Mouse (Mus musculus): ENCODE results near the gene Hcar1. TPM values are rescaled to one million over a fixed set of nuclear protein-coding genes. Genes with fewer than 3 reads are reported as not detected.

Gene Hcar1
- polyA plus RNA-seq, 2 experiments: 0.08 to 0.10 TPM

DNA sequence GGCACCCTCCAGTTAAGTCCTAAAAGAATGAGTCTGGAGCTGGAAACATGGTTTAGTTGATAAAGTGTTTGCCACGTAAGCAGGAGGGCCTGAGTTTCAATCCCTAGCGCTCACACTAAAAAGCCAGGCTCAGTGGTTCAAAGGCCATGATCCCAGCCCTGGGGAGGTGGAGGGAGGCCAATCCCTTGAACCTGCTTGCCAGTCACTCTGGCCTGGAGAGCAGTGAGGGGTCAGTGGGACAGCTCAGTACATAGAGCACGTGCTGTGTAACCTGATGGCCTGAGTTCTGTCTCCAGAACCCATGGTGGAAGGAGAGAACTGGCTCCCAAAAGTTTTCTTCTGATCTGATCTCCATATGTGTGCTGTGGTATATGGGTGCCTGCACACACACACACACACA, 45.0 kb downstream of the Hcar1 start:
- ATAC-seq (ENCODE audit: insufficient read depth) (no peak), DNase-seq (ENCODE audit: low read depth in 3 of 3, low spot score in 3 of 3) (no peak)
- Histone ChIP-seq H3K4me3 (ENCODE audit: insufficient read depth in 1 of 2, low read depth in 2 of 2, low read length in 2 of 2) (no peak overlapping the region), H3K9me3 (ENCODE audit: control insufficient read depth, low read length) (no peaks in the 10 kb centered on the region), H3K36me3 (replicated peaks; ENCODE audit: control insufficient read depth, insufficient read depth, low read depth) (no peaks in the 10 kb centered on the region), H3K27me3 (ENCODE audit: control insufficient read depth, insufficient read depth, low read length) (no peaks in the 10 kb centered on the region), H3K9ac (replicated peaks) (no peak overlapping the region), H3K4me2 (ENCODE audit: low read depth) (no peak overlapping the region), H3K4me1 (replicated peaks; ENCODE audit: control insufficient read depth in 2 of 2, insufficient read depth in 2 of 2, low read length in 1 of 2) (no peaks in the 10 kb centered on the region), H3K27ac (no peak overlapping the region)
- no peak for TF ChIP-seq CTCF (IDR thresholded peaks at IDR 0.05; ENCODE audit: low read depth)
- 61% methylated on average over 3 of the region's 3 CpGs for WGBS (ENCODE audit: insufficient replicate concordance)

DNA sequence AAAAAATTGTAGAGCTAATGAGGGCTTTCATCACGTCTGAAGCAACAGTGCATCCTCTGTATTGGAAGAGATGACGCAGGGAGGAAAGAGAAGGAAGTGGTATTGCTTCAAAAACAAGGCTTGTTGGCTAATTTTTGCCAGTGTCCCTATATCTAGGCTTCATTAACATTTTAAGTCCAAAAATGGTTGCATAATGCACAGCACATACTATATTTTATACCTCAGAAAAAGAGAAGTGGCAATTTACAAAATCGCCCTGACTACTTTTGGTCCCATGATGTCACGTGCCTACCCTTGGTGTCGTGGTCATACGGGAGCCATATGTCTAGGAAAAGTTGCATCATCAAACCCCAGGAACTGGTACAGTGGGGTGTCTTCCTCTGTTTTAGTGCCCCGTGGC, 47.5 kb downstream of the Hcar1 start:
- Histone ChIP-seq H3K9ac (replicated peaks) (no peak overlapping the region), H3K27ac (no peak overlapping the region), H3K27me3 (ENCODE audit: control insufficient read depth, insufficient read depth, low read length) (no peaks in the 10 kb centered on the region), H3K4me1 (replicated peaks; ENCODE audit: control insufficient read depth in 2 of 2, insufficient read depth in 2 of 2, low read length in 1 of 2) (no peaks in the 10 kb centered on the region), H3K36me3 (replicated peaks; ENCODE audit: control insufficient read depth, insufficient read depth, low read depth) (no peaks in the 10 kb centered on the region), H3K9me3 (ENCODE audit: control insufficient read depth, low read length) (no peaks in the 10 kb centered on the region), H3K4me2 (ENCODE audit: low read depth) (no peak overlapping the region), H3K4me3 (ENCODE audit: insufficient read depth in 1 of 2, low read depth in 2 of 2, low read length in 2 of 2) (no peak overlapping the region)
- ATAC-seq (ENCODE audit: insufficient read depth) (no peak), DNase-seq (ENCODE audit: low read depth in 3 of 3, low spot score in 3 of 3) (peak in 1 of 3 experiments; percentile 23)
- WGBS (ENCODE audit: insufficient replicate concordance): 46% methylated on average over 7 of the region's 7 CpGs
- TF ChIP-seq CTCF (IDR thresholded peaks at IDR 0.05; ENCODE audit: low read depth) (no peak), EP300 (IDR thresholded peaks at IDR 0.05; ENCODE audit: low read depth) (no peak)

DNA sequence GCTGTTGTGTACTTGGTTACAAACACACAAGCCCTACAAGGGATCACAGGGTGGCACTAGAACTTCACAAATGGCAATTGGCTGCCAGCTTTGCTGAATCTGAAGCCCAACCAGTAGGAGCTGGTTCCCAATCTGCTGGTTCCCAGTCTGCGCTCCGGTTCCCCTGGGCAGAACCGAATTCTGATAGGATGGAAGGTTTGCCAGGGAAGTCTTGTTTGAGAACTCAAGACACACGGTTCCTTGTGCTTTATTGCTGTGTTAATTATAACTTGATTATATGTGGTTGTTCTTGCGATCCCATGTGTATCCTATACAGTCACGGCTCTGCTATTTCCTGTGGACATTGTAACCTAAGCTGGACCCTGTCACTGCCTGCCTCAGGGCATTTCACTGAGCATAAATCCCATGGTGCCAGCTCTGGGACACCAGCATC, 52.1 kb downstream of the Hcar1 start:
- TF ChIP-seq CTCF (IDR thresholded peaks at IDR 0.05; ENCODE audit: low read depth): peak; percentile 40; the same call in 1 of the 2 replicates
- TF ChIP-seq EP300 (IDR thresholded peaks at IDR 0.05; ENCODE audit: low read depth): no peak

More for the DNA sequence above, 52.1 kb downstream of the Hcar1 start:
- Histone ChIP-seq H3K36me3 (replicated peaks; ENCODE audit: control insufficient read depth, insufficient read depth, low read depth) (no peaks in the 10 kb centered on the region; the same call in 1 of the 2 replicates), H3K4me2 (ENCODE audit: low read depth) (no peak overlapping the region), H3K27ac (no peak overlapping the region), H3K27me3 (ENCODE audit: control insufficient read depth, insufficient read depth, low read length) (no peaks in the 10 kb centered on the region), H3K9me3 (ENCODE audit: control insufficient read depth, low read length) (no peaks in the 10 kb centered on the region), H3K4me1 (replicated peaks; ENCODE audit: control insufficient read depth in 2 of 2, insufficient read depth in 2 of 2, low read length in 1 of 2) (no peaks in the 10 kb centered on the region), H3K4me3 (ENCODE audit: insufficient read depth in 1 of 2, low read depth in 2 of 2, low read length in 2 of 2) (no peak overlapping the region), H3K9ac (replicated peaks) (no peak overlapping the region)
- no peak for DNase-seq (ENCODE audit: low read depth in 3 of 3, low spot score in 3 of 3)
- no peak for ATAC-seq (ENCODE audit: insufficient read depth)
- 67% methylated on average over 6 of the region's 6 CpGs for WGBS (ENCODE audit: insufficient replicate concordance)

Other genes with a start within 250 kb of the Hcar1 start
- 3.9 and 6.1 TPM in 2 replicates for gene Clip1, start 195.4 kb downstream of the Hcar1 start, polyA plus RNA-seq (2012; rRNA removed)
- gene Clip1, start 195.4 kb downstream of the Hcar1 start, polyA plus RNA-seq (2014; fragmentation: Nextera tagmentation; extraction: Ambion mirVana): 6.6 and 9.1 TPM in 2 replicates
- 22.7 and 24.2 TPM in 2 replicates for gene Zcchc8, start 158.9 kb downstream of the Hcar1 start, polyA plus RNA-seq (2012; rRNA removed)
- gene Zcchc8, start 158.9 kb downstream of the Hcar1 start, polyA plus RNA-seq (2014; fragmentation: Nextera tagmentation; extraction: Ambion mirVana): 30.0 and 33.5 TPM in 2 replicates
- 14.9 and 34.7 TPM in 2 replicates for gene Rsrc2, start 130.6 kb downstream of the Hcar1 start, polyA plus RNA-seq (2012; rRNA removed)
- gene Rsrc2, start 130.6 kb downstream of the Hcar1 start, polyA plus RNA-seq (2014; fragmentation: Nextera tagmentation; extraction: Ambion mirVana): 36.7 and 38.9 TPM in 2 replicates
- gene Kntc1, start 130.3 kb downstream of the Hcar1 start, polyA plus RNA-seq (2012; rRNA removed): 14.5 and 21.0 TPM in 2 replicates
- gene Kntc1, start 130.3 kb downstream of the Hcar1 start, polyA plus RNA-seq (2014; fragmentation: Nextera tagmentation; extraction: Ambion mirVana): 22.2 and 27.9 TPM in 2 replicates
- 0.20 and 0.22 TPM in 2 replicates for gene Hcar2, start 14.5 kb downstream of the Hcar1 start, polyA plus RNA-seq (2012; rRNA removed)
- gene Hcar2, start 14.5 kb downstream of the Hcar1 start, polyA plus RNA-seq (2014; fragmentation: Nextera tagmentation; extraction: Ambion mirVana): 0.11 and 0.42 TPM in 2 replicates
- 8.8 and 17.5 TPM in 2 replicates for gene Denr, start 27.2 kb upstream of the Hcar1 start, polyA plus RNA-seq (2012; rRNA removed)
- 43.0 and 50.0 TPM in 2 replicates for gene Denr, start 27.2 kb upstream of the Hcar1 start, polyA plus RNA-seq (2014; fragmentation: Nextera tagmentation; extraction: Ambion mirVana)
- gene Gm43518, start 47.4 kb upstream of the Hcar1 start, polyA plus RNA-seq (2012; rRNA removed): 0.14 and 0.63 TPM in 2 replicates
- gene Gm43518, start 47.4 kb upstream of the Hcar1 start, polyA plus RNA-seq (2014; fragmentation: Nextera tagmentation; extraction: Ambion mirVana): 0.60 TPM in 1 of 2 replicates, not detected in the other
- 2.0 and 2.7 TPM in 2 replicates for gene Ccdc62, start 50.7 kb upstream of the Hcar1 start, polyA plus RNA-seq (2012; rRNA removed)
- 3.4 and 3.7 TPM in 2 replicates for gene Ccdc62, start 50.7 kb upstream of the Hcar1 start, polyA plus RNA-seq (2014; fragmentation: Nextera tagmentation; extraction: Ambion mirVana)
- gene Hip1r, start 93.6 kb upstream of the Hcar1 start, polyA plus RNA-seq (2012; rRNA removed): 6.4 and 7.6 TPM in 2 replicates
- 6.2 and 7.2 TPM in 2 replicates for gene Hip1r, start 93.6 kb upstream of the Hcar1 start, polyA plus RNA-seq (2014; fragmentation: Nextera tagmentation; extraction: Ambion mirVana)
- 11.3 and 11.5 TPM in 2 replicates for gene Vps37b, start 152.2 kb upstream of the Hcar1 start, polyA plus RNA-seq (2012; rRNA removed)
- gene Vps37b, start 152.2 kb upstream of the Hcar1 start, polyA plus RNA-seq (2014; fragmentation: Nextera tagmentation; extraction: Ambion mirVana): 8.8 and 12.6 TPM in 2 replicates
- 2.9 and 3.1 TPM in 2 replicates for gene Abcb9, start 215.8 kb upstream of the Hcar1 start, polyA plus RNA-seq (2012; rRNA removed)
- gene Abcb9, start 215.8 kb upstream of the Hcar1 start, polyA plus RNA-seq (2014; fragmentation: Nextera tagmentation; extraction: Ambion mirVana): 2.6 and 3.6 TPM in 2 replicates
- gene Ogfod2, start 232.3 kb upstream of the Hcar1 start, polyA plus RNA-seq (2012; rRNA removed): 10.0 and 12.5 TPM in 2 replicates
- gene Ogfod2, start 232.3 kb upstream of the Hcar1 start, polyA plus RNA-seq (2014; fragmentation: Nextera tagmentation; extraction: Ambion mirVana): 10.1 and 10.9 TPM in 2 replicates
- gene Arl6ip4, start 236.1 kb upstream of the Hcar1 start, polyA plus RNA-seq (2012; rRNA removed): 34.4 and 50.6 TPM in 2 replicates
- 52.2 and 56.5 TPM in 2 replicates for gene Arl6ip4, start 236.1 kb upstream of the Hcar1 start, polyA plus RNA-seq (2014; fragmentation: Nextera tagmentation; extraction: Ambion mirVana)

All from liver, embryonic 14.5 days (tissue).